ENCODE assay signal across 9 mouse cellular contexts in the genomic region with DNA sequence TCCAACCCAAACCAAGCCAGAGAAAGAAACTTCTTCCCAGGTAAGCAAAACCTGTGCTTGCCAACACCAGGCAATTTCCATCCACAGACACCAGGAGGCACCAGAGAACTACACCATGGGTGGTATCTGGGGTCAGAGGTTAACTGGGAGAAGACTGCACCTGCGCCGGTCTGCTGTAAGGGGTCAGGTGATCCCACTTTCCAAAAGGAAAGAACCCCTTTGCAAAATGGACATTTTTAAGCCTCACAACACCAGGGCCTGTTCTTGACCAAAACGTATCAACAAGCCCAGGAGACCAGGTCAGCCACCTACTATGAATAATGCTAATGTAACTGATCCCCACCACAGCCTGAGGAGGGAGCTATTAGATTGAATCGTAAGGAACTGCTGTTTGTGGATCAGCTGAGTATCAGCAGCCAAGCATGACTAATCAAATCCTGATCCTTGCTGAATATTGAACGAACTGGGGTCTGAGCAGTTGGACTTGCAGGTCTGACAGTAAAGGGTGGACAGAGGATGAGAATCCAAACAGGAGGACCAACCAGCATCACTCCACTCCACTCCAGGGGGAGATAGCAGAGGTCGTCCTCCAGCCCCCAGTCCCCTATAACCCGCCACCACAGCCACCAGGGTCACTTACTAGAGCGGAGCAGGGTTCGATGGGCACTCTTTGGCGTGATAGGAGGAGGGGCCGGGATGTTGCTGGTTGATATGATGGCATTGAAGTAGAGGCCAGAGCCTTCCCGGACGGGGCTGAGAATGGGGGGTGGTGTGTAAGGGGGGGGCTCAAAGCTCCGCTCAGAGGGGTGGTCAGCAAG. TPM values are rescaled to one million over a fixed set of nuclear protein-coding genes. Genes with fewer than 3 reads are reported as not detected.
DNase-seq lines count a peak whose midpoint lies in the region; ATAC-seq and TF ChIP-seq lines count a peak whose summit lies in the region.
"Had no signal": no experiment of that assay in that cellular context is flagged by ENCODE, and none has a peak within 500 bp of the region (broad histone marks: within the 10 kb centered on the region; RNA-seq: fewer than 3 reads in every experiment).

No protein-coding gene starts in this region.

- H3K9me3 ChIP-seq in hindbrain, embryonic 12.5 days (replicated peaks), result no peaks in the 10 kb centered on the region
- no peaks in the 10 kb centered on the region for H3K9me3 ChIP-seq in hindbrain, embryonic 14.5 days (ENCODE audit: control insufficient read depth, low read length)
- H3K9me3 ChIP-seq in G1E (replicated peaks), result no peaks in the 10 kb centered on the region
- H3K9me3 ChIP-seq: neural tube, embryonic 12.5 days had no signal

- WGBS in hindbrain, embryonic 12.5 days, result 76% methylated on average over 14 of the region's 14 CpGs
- WGBS in hindbrain, embryonic 14.5 days, result 74% methylated on average over 14 of the region's 14 CpGs

- no peak overlapping the region for H3K27ac ChIP-seq in hindbrain, embryonic 12.5 days
- H3K27ac ChIP-seq in hindbrain, embryonic 14.5 days, result no peak overlapping the region
- H3K27ac ChIP-seq: neural tube, embryonic 12.5 days had no signal

- no peaks in the 10 kb centered on the region for H3K27me3 ChIP-seq in hindbrain, embryonic 12.5 days
- no peaks in the 10 kb centered on the region for H3K27me3 ChIP-seq in hindbrain, embryonic 14.5 days (ENCODE audit: control insufficient read depth, insufficient read depth, low read length)
- no peaks in the 10 kb centered on the region for H3K27me3 ChIP-seq in G1E (ENCODE audit: insufficient read depth, low read length)
- H3K27me3 ChIP-seq: neural tube, embryonic 12.5 days had no signal

- peaks cover 37% of the 10 kb centered on the region for H3K36me3 ChIP-seq in hindbrain, embryonic 12.5 days
- H3K36me3 ChIP-seq in hindbrain, embryonic 14.5 days (replicated peaks; ENCODE audit: control insufficient read depth, insufficient read depth), result peaks cover 31% of the 10 kb centered on the region
- peaks cover 99% of the 10 kb centered on the region for H3K36me3 ChIP-seq in G1E (replicated peaks)

- no peak overlapping the region for H3K4me2 ChIP-seq in hindbrain, embryonic 12.5 days (replicated peaks)
- H3K4me2 ChIP-seq in hindbrain, embryonic 14.5 days (replicated peaks), result no peak overlapping the region
- H3K4me2 ChIP-seq: neural tube, embryonic 12.5 days had no signal

- H3K4me3 ChIP-seq in hindbrain, embryonic 12.5 days, result no peak overlapping the region
- no peak overlapping the region for H3K4me3 ChIP-seq in hindbrain, embryonic 14.5 days (replicated peaks; ENCODE audit: low read length)
- no peak overlapping the region; the same call in 1 of the 2 replicates for H3K4me3 ChIP-seq in G1E (ENCODE audit: low read depth, low read length)
- H3K4me3 ChIP-seq: neural tube, embryonic 12.5 days had no signal

- H3K9ac ChIP-seq in hindbrain, embryonic 12.5 days, result no peak overlapping the region
- no peak overlapping the region for H3K9ac ChIP-seq in hindbrain, embryonic 14.5 days
- H3K9ac ChIP-seq: neural tube, embryonic 12.5 days had no signal

- H3K4me1 ChIP-seq in hindbrain, embryonic 12.5 days, result no peaks in the 10 kb centered on the region; the same call in 1 of the 2 replicates
- no peaks in the 10 kb centered on the region for H3K4me1 ChIP-seq in hindbrain, embryonic 14.5 days (replicated peaks; ENCODE audit: control insufficient read depth, insufficient read depth, low read length)
- peaks cover 66% of the 10 kb centered on the region for H3K4me1 ChIP-seq in G1E (ENCODE audit: insufficient read depth, low read depth, low read length)
- H3K4me1 ChIP-seq: neural tube, embryonic 12.5 days had no signal

- TF ChIP-seq CTCF in G1E (IDR thresholded peaks at IDR 0.05; ENCODE audit: low read depth, low read length), result peak; percentile 71

- peak; percentile 62 for ATAC-seq in hindbrain, embryonic 12.5 days (ENCODE audit: low FRiP score)
- ATAC-seq in hindbrain, embryonic 14.5 days (ENCODE audit: low FRiP score), result no peak
- ATAC-seq in G1E (ENCODE audit: extremely low read depth, insufficient number of reproducible peaks, low FRiP score, poor library complexity, severe bottlenecking), result peak; percentile 38; the same call in 1 of the 2 replicates
- peak; percentile 22; the same call in 1 of the 2 replicates for ATAC-seq in granulocyte monocyte progenitor cell, adult 5-6 weeks (replicated peaks; ENCODE audit: poor library complexity, severe bottlenecking)
- ATAC-seq in megakaryocyte-erythroid progenitor cell, adult 5-6 weeks (replicated peaks; ENCODE audit: low FRiP score, low TSS enrichment, poor library complexity, severe bottlenecking), result peak; percentile 41; the same call in 1 of the 2 replicates

- DNase-seq in hindbrain, embryonic 14.5 days (ENCODE audit: low spot score), result no peak
- DNase-seq in G1E (ENCODE audit: low spot score), result no peak
- DNase-seq in ovary, postnatal 14 days (ENCODE audit: low spot score), result no peak
- DNase-seq in layer of hippocampus, postnatal 10 days (ENCODE audit: low spot score in 2 of 2), result no peak
- DNase-seq in gastrocnemius, adult 8-10 months (ENCODE audit: low spot score in 2 of 2), result no peak

RNA-seq across cellular contexts. Expression of a gene that starts 13.5 kb away (rescaled TPM):
- polyA plus RNA-seq in hindbrain, embryonic 12.5 days (2016; fragmentation: Nextera tagmentation; extraction: Ambion mirVana), result 3.8 and 4.2 TPM in 2 replicates
- 3.2 and 4.1 TPM in 2 replicates for polyA plus RNA-seq in hindbrain, embryonic 14.5 days (2014; fragmentation: Nextera tagmentation; extraction: Ambion mirVana)
- total RNA-seq in G1E (2014; fragmentation: Nextera tagmentation) (0.58 and 0.83 TPM in 2 replicates), G1E (2017) (0.76 and 1.5 TPM in 2 replicates)
- polyA plus RNA-seq in G1E (2012), result 0.14 TPM in 2 replicates
- total RNA-seq in granulocyte monocyte progenitor cell, adult 5-6 weeks (2014; fragmentation: Nextera tagmentation), result 0.26 and 0.47 TPM in 2 replicates
- 0.17 TPM in 1 of 2 replicates, not detected in the other for total RNA-seq in granulocyte monocyte progenitor cell, adult 5-6 weeks (2017)
- not detected in 2 replicates for total RNA-seq in megakaryocyte-erythroid progenitor cell, adult 5-6 weeks (2014; fragmentation: Nextera tagmentation)
- 1.2 TPM in 1 of 2 replicates, not detected in the other for total RNA-seq in megakaryocyte-erythroid progenitor cell, adult 5-6 weeks (2017)
- 1 to 10 TPM; 5.9 to 6.6 TPM for total RNA-seq in layer of hippocampus, postnatal 10 days (2021)
- under 1 TPM in 3 of 4 experiments, not detected in 1; 0.10 to 0.17 (median 0.16) TPM for total RNA-seq in gastrocnemius, adult 8-10 months (2022)

RNA-seq across cellular contexts. Expression of a gene that starts 47.7 kb away (rescaled TPM):
- polyA plus RNA-seq in hindbrain, embryonic 12.5 days (2016; fragmentation: Nextera tagmentation; extraction: Ambion mirVana), result 8.7 and 11.2 TPM in 2 replicates
- 6.3 and 7.3 TPM in 2 replicates for polyA plus RNA-seq in hindbrain, embryonic 14.5 days (2014; fragmentation: Nextera tagmentation; extraction: Ambion mirVana)
- total RNA-seq in G1E (2014; fragmentation: Nextera tagmentation) (1.1 and 3.6 TPM in 2 replicates), G1E (2017) (0.49 and 0.76 TPM in 2 replicates)
- polyA plus RNA-seq in G1E (2012), result 0.01 and 0.14 TPM in 2 replicates
- 1.5 and 4.1 TPM in 2 replicates for total RNA-seq in granulocyte monocyte progenitor cell, adult 5-6 weeks (2014; fragmentation: Nextera tagmentation)
- total RNA-seq in granulocyte monocyte progenitor cell, adult 5-6 weeks (2017), result 0.77 and 0.78 TPM in 2 replicates
- total RNA-seq in megakaryocyte-erythroid progenitor cell, adult 5-6 weeks (2014; fragmentation: Nextera tagmentation), result 0.26 and 3.9 TPM in 2 replicates
- total RNA-seq in megakaryocyte-erythroid progenitor cell, adult 5-6 weeks (2017), result 1.4 and 2.3 TPM in 2 replicates
- 10 to 100 TPM; 80.0 to 82.5 TPM for total RNA-seq in layer of hippocampus, postnatal 10 days (2021)
- 1 to 10 TPM; 6.0 to 8.3 (median 6.9) TPM for total RNA-seq in gastrocnemius, adult 8-10 months (2022)

RNA-seq across cellular contexts. Expression of a gene that starts 56.9 kb away (rescaled TPM):
- 7.2 and 8.0 TPM in 2 replicates for polyA plus RNA-seq in hindbrain, embryonic 12.5 days (2016; fragmentation: Nextera tagmentation; extraction: Ambion mirVana)
- polyA plus RNA-seq in hindbrain, embryonic 14.5 days (2014; fragmentation: Nextera tagmentation; extraction: Ambion mirVana), result 4.4 and 4.8 TPM in 2 replicates
- total RNA-seq in G1E (2014; fragmentation: Nextera tagmentation), result 66.7 and 72.7 TPM in 2 replicates
- 21.0 and 21.4 TPM in 2 replicates for total RNA-seq in G1E (2017)
- polyA plus RNA-seq in G1E (2012), result 125 and 140 TPM in 2 replicates
- 12.7 and 15.1 TPM in 2 replicates for total RNA-seq in granulocyte monocyte progenitor cell, adult 5-6 weeks (2014; fragmentation: Nextera tagmentation)
- total RNA-seq in granulocyte monocyte progenitor cell, adult 5-6 weeks (2017), result 7.8 and 10.1 TPM in 2 replicates
- 29.6 and 42.1 TPM in 2 replicates for total RNA-seq in megakaryocyte-erythroid progenitor cell, adult 5-6 weeks (2014; fragmentation: Nextera tagmentation)
- total RNA-seq in megakaryocyte-erythroid progenitor cell, adult 5-6 weeks (2017), result 12.9 and 13.2 TPM in 2 replicates
- 10 to 100 TPM; 13.3 to 13.5 TPM for total RNA-seq in layer of hippocampus, postnatal 10 days (2021)
- total RNA-seq in gastrocnemius, adult 8-10 months (2022), result 1 to 10 TPM; 5.7 to 9.1 (median 7.4) TPM

Comparison
In these comparisons a context has a peak if more than half of its experiments do, and no peak if none do; other contexts are left out.
1. RNA of a gene that starts 47.7 kb away (total RNA-seq): 80.0 to 82.5 TPM in layer of hippocampus, postnatal 10 days; 6.0 to 8.3 TPM in gastrocnemius, adult 8-10 months, 0.26 to 3.9 TPM in megakaryocyte-erythroid progenitor cell, adult 5-6 weeks, 0.77 to 4.1 TPM in granulocyte monocyte progenitor cell, adult 5-6 weeks and 0.49 to 3.6 TPM in G1E; every median in the first group is over 4 times any median in the second.